Mouse (Mus musculus): ENCODE results near the gene Synpo2.

DNA sequence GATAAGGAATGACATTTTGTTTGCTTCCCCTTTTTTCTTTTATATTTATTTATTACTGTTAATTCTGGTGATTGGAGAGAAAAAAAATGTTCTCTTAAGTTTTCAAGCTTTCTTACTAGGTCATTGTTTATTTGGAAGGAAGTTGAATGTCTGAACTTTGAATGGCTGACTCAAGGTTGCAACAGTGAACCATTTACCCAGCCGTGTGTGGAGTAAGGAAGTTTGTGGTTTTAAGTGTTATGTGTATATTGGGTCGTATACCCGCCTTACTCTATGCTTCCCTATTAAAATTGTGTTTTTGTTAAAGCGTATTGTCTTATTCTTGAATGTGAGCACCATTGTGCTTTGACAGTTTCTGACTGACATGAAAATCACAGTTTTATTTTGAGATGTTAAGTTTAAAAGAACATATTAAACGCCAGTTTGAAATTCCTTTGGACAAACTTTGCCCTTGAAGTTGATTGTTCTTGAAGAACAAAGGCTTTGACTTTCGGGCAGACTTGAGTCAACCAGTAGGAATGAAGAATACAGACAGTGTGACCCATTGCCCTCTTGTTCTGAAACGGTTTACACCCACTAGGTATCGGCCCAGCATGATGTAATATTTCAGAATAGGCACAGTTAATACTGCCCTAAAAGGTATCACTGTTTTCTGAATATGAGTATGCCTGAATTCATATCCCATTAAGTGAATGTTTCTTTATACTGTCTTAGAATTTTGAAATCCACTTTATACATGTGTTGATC lies 182.6 kb downstream of the Synpo2 start:
- no peak for TF ChIP-seq CTCF (IDR thresholded peaks at IDR 0.05; ENCODE audit: low read depth, low read length)
- TF ChIP-seq POLR2A (IDR thresholded peaks at IDR 0.05; ENCODE audit: borderline replicate concordance, low read depth, low read length): no peak

Data from bone marrow macrophage, adult 2 months (primary cell).